Mouse (Mus musculus) megakaryocyte, embryonic 14.5 days (primary cell): ENCODE data around the gene Usp39.

Experiments
- FLI1 ChIP-seq: IDR thresholded peaks from 2 replicates; pipeline ENCODE4 v1.6.1; 2012; ENCODE audit warnings: low read length, inconsistent platforms, mixed read lengths
- GATA1 ChIP-seq: IDR thresholded peaks from 3 replicates; pipeline ENCODE4 v1.6.1; 2012; ENCODE audit warnings: mixed read lengths, low read length, inconsistent platforms, borderline replicate concordance

GRCm38 (mm10) chr6:72273153-72273552 lies 71.8 kb downstream of the Usp39 start:
- TF ChIP-seq GATA1 (no peak), FLI1 (no peak)
